Mouse (Mus musculus): ENCODE results near the gene Tmem38a.

GRCm38 (mm10) chr8:72572507-72572906, 652 bp downstream of the Tmem38a start:
- no peak for TF ChIP-seq CTCF (IDR thresholded peaks at IDR 0.05; ENCODE audit: low read depth, low read length)
- no peak for TF ChIP-seq TAL1 (conservative IDR thresholded peaks at IDR 0.05; ENCODE audit: low read depth, low read length)
- TF ChIP-seq GATA1 (IDR thresholded peaks at IDR 0.05; ENCODE audit: borderline replicate concordance, low read length): no peak
- no peak for TF ChIP-seq GATA2 (IDR thresholded peaks at IDR 0.05; ENCODE audit: borderline replicate concordance, low read depth, low read length)
- TF ChIP-seq POLR2AphosphoS5 (IDR thresholded peaks at IDR 0.05; ENCODE audit: insufficient replicate concordance, low read depth, low read length): no peak

Data from G1E (cell line).